Mouse (Mus musculus) gonadal fat pad, adult 2 months (tissue): Measurements from ENCODE around the gene Jtb. TPM values are rescaled to one million over a fixed set of nuclear protein-coding genes. Genes with fewer than 3 reads are reported as not detected.

ENCODE experiments used
- polyA plus RNA-seq: library from polyadenylated mRNA; depleted of rRNA; stranded (reverse); fragments of >200 nt; gene quantifications from 2 replicates; pipeline ENCODE4 v1.2.3, GENCODE M21; 2012; rRNA removed

The Jtb gene
- polyA plus RNA-seq, 1 experiment, result 68.4 TPM

Other genes with a start within 250 kb of the Jtb start
- gene Hax1, start 232.8 kb upstream of the Jtb start, polyA plus RNA-seq, result 79.3 and 99.6 TPM in 2 replicates
- gene 4933434E20Rik, start 180.0 kb upstream of the Jtb start, polyA plus RNA-seq, result 72.5 and 74.7 TPM in 2 replicates
- 116 and 119 TPM in 2 replicates for gene Ubap2l, start 179.0 kb upstream of the Jtb start, polyA plus RNA-seq
- 117 and 128 TPM in 2 replicates for gene Tpm3, start 158.9 kb upstream of the Jtb start, polyA plus RNA-seq
- gene Nup210l, start 127.5 kb upstream of the Jtb start, polyA plus RNA-seq, result 0.30 and 0.41 TPM in 2 replicates
- 2,273 and 3,346 TPM in 2 replicates for gene Rps27, start 17.9 kb upstream of the Jtb start, polyA plus RNA-seq
- 8.3 and 9.2 TPM in 2 replicates for gene Rab13, start 17.9 kb upstream of the Jtb start, polyA plus RNA-seq
- 1.2 and 1.4 TPM in 2 replicates for gene Creb3l4, start 11.9 kb downstream of the Jtb start, polyA plus RNA-seq
- 86.9 and 100 TPM in 2 replicates for gene Slc39a1, start 16.6 kb downstream of the Jtb start, polyA plus RNA-seq
- 52.1 and 57.8 TPM in 2 replicates for gene Crtc2, start 22.6 kb downstream of the Jtb start, polyA plus RNA-seq
- 12.5 and 13.2 TPM in 2 replicates for gene Dennd4b, start 33.6 kb downstream of the Jtb start, polyA plus RNA-seq
- 19.3 and 25.0 TPM in 2 replicates for gene Gatad2b, start 61.6 kb downstream of the Jtb start, polyA plus RNA-seq
- 7.4 and 9.4 TPM in 2 replicates for gene Slc27a3, start 158.3 kb downstream of the Jtb start, polyA plus RNA-seq
- 30.2 and 36.5 TPM in 2 replicates for gene Ints3, start 202.0 kb downstream of the Jtb start, polyA plus RNA-seq
- gene Npr1, start 234.3 kb downstream of the Jtb start, polyA plus RNA-seq, result 49.7 and 51.1 TPM in 2 replicates
- gene Ilf2, start 244.5 kb downstream of the Jtb start, polyA plus RNA-seq, result 30.6 and 34.0 TPM in 2 replicates